Mouse (Mus musculus) myocyte (in vitro differentiated cells): ENCODE results near the gene Zkscan4. TPM values are rescaled to one million over a fixed set of nuclear protein-coding genes. Genes with fewer than 3 reads are reported as not detected.
"Not testable (repeated sequence)": the region's sequence is repeated elsewhere in the genome, so short reads cannot be mapped to it uniquely, and the experiment has no call there.

ENCODE experiments used
- H3K27me3 ChIP-seq: one replicate; pipeline ENCODE4 v1.6.1; 2011; ENCODE audit not compliant: control insufficient read depth, insufficient read depth, insufficient read length
- H3K36me3 ChIP-seq: one replicate; pipeline ENCODE4 v1.6.1; 2011; ENCODE audit not compliant: control insufficient read depth, insufficient read depth
- H3K4me2 ChIP-seq: one replicate; pipeline ENCODE4 v1.6.1; 2011; ENCODE audit warnings: low read depth, control low read depth
- H3K4me3 ChIP-seq: one replicate; pipeline ENCODE4 v1.5.1; 2011; ENCODE audit warnings: mild to moderate bottlenecking, control low read depth, moderate library complexity
- H3K79me2 ChIP-seq: one replicate; pipeline ENCODE4 v1.6.1; 2011; ENCODE audit not compliant: control insufficient read depth, insufficient read depth
- H3ac ChIP-seq: one replicate; pipeline ENCODE4 v1.6.1; 2011; ENCODE audit not compliant: control insufficient read depth, insufficient read length
- CEBPB ChIP-seq: IDR thresholded peaks from 2 replicates; pipeline ENCODE4 v1.6.1; 2011; ENCODE audit warnings: mild to moderate bottlenecking, moderate library complexity; ENCODE audit not compliant: poor library complexity, insufficient read depth, severe bottlenecking
- E2F4 ChIP-seq: IDR thresholded peaks from one replicate; pipeline ENCODE4 v1.6.1; 2011; ENCODE audit warnings: mild to moderate bottlenecking, control low read depth, moderate library complexity; ENCODE audit not compliant: insufficient read depth
- MAX ChIP-seq: IDR thresholded peaks from one replicate; pipeline ENCODE4 v1.6.1; 2011; ENCODE audit warnings: low read depth, mild to moderate bottlenecking, control low read depth
- MYOD1 ChIP-seq, 3 experiments: IDR thresholded peaks; one replicate each; pipeline ENCODE4 v1.6.1; 2011; ENCODE audit warnings: control low read depth in 2 of 3, low read depth in 2 of 3, mild to moderate bottlenecking in 2 of 3, moderate library complexity in 1 of 3; ENCODE audit not compliant: insufficient read length in 2 of 3, control insufficient read depth in 1 of 3
- MYOG ChIP-seq, 3 experiments: IDR thresholded peaks; one replicate each; pipeline ENCODE4 v1.6.1; 2011; ENCODE audit warnings: control low read depth in 2 of 3, low read depth in 2 of 3, mild to moderate bottlenecking in 2 of 3; ENCODE audit not compliant: insufficient read length in 2 of 3, control insufficient read depth in 1 of 3, insufficient read depth in 1 of 3
- POLR2A ChIP-seq: IDR thresholded peaks from one replicate; pipeline ENCODE4 v1.6.1; 2011; ENCODE audit warnings: low read depth, mild to moderate bottlenecking, control low read depth, moderate library complexity; ENCODE audit not compliant: insufficient read length
- POLR2AphosphoS2 ChIP-seq: IDR thresholded peaks from one replicate; pipeline ENCODE4 v1.6.1; 2011; ENCODE audit warnings: low read depth, control low read depth; ENCODE audit not compliant: insufficient read length
- REST ChIP-seq: IDR thresholded peaks from one replicate; pipeline ENCODE4 v1.6.1; 2011; ENCODE audit warnings: mild to moderate bottlenecking, control low read depth, moderate library complexity; ENCODE audit not compliant: insufficient read depth, insufficient read length
- SRF ChIP-seq: IDR thresholded peaks from one replicate; pipeline ENCODE4 v1.6.1; 2011; ENCODE audit warnings: low read depth; ENCODE audit not compliant: control insufficient read depth, insufficient read length
- TCF12 ChIP-seq: IDR thresholded peaks from one replicate; pipeline ENCODE4 v1.6.1; 2011; ENCODE audit warnings: mild to moderate bottlenecking, control low read depth; ENCODE audit not compliant: poor library complexity, insufficient read depth, severe bottlenecking
- TCF3 ChIP-seq: IDR thresholded peaks from one replicate; pipeline ENCODE4 v1.6.1; 2011; ENCODE audit warnings: low read depth, control low read depth; ENCODE audit not compliant: insufficient read length
- USF1 ChIP-seq: IDR thresholded peaks from one replicate; pipeline ENCODE4 v1.6.1; 2011; ENCODE audit warnings: low read depth, mild to moderate bottlenecking, control low read depth, moderate library complexity
- polyA plus RNA-seq: library from polyadenylated mRNA; unstranded; fragments of >200 nt; fragmentation: generic; extraction: Trizol; gene quantifications from one replicate; pipeline ENCODE4 v1.2.1, GENCODE M21; 2012; ENCODE audit warnings: missing spikeins

The Zkscan4 gene
- not detected for polyA plus RNA-seq

- H3K36me3 ChIP-seq, H3ac ChIP-seq, H3K4me3 ChIP-seq, H3K79me2 ChIP-seq, H3K27me3 ChIP-seq, H3K4me2 ChIP-seq: not testable (repeated sequence)
These were observed at the start of gene Zkscan4, which contains the start of gene Gm10065 for GRCm38 (mm10) chr13:21478759-21479670. Gene Zkscan4 (plus strand): TSS chr13:21478907. Gene Gm10065 (minus strand): TSS chr13:21479441.

GRCm38 (mm10) chr13:21435476-21435875 lies 43.2 kb upstream of the Zkscan4 start:
- H3K4me3 ChIP-seq, result no peak overlapping the region
- H3ac ChIP-seq, result no peak overlapping the region
- H3K79me2 ChIP-seq, result no peaks in the 10 kb centered on the region
- H3K27me3 ChIP-seq, result no peaks in the 10 kb centered on the region
- H3K4me2 ChIP-seq, result no peak overlapping the region
- TF ChIP-seq E2F4 (no peak), CEBPB (no peak), TCF3 (no peak), REST (no peak), POLR2A (no peak), SRF (no peak), USF1 (no peak), POLR2AphosphoS2 (no peak), MAX (no peak), MYOG (IDR thresholded peaks at IDR 0.05; ENCODE audit: control insufficient read depth in 1 of 3, insufficient read depth in 1 of 3, insufficient read length in 2 of 3, low read depth in 2 of 3) (no peak), MYOD1 (IDR thresholded peaks at IDR 0.05; ENCODE audit: control insufficient read depth in 1 of 3, insufficient read length in 2 of 3, low read depth in 2 of 3) (no peak), TCF12 (no peak)
- no peaks in the 10 kb centered on the region for H3K36me3 ChIP-seq

- no peaks in the 10 kb centered on the region for H3K27me3 ChIP-seq
- no peaks in the 10 kb centered on the region for H3K79me2 ChIP-seq
- H3K4me2 ChIP-seq, result peak within 1 kb of the TSS; percentile 30
- H3K36me3 ChIP-seq, result peaks cover 13% of the 10 kb centered on the region
- TF ChIP-seq USF1 (no peak), MYOD1 (IDR thresholded peaks at IDR 0.05; ENCODE audit: control insufficient read depth in 1 of 3, insufficient read length in 2 of 3, low read depth in 2 of 3) (no peak)
- no peak within 1 kb of the TSS for H3K4me3 ChIP-seq
- H3ac ChIP-seq, result no peak within 1 kb of the TSS
These were observed 38.1 kb upstream of the Zkscan4 start, which contains the start of gene Pgbd1 for GRCm38 (mm10) chr13:21440503-21441206. Gene Pgbd1 (minus strand): TSS chr13:21441058.

GRCm38 (mm10) chr13:21441207-21441572 lies 37.5 kb upstream of the Zkscan4 start:
- no peaks in the 10 kb centered on the region for H3K27me3 ChIP-seq
- H3K36me3 ChIP-seq, result peaks cover 13% of the 10 kb centered on the region
- no peak overlapping the region for H3K4me3 ChIP-seq
- H3K4me2 ChIP-seq, result peak overlapping the region; percentile 30
- TF ChIP-seq E2F4 (no peak), TCF12 (no peak), MYOD1 (IDR thresholded peaks at IDR 0.05; ENCODE audit: control insufficient read depth in 1 of 3, insufficient read length in 2 of 3, low read depth in 2 of 3) (no peak), CEBPB (no peak), SRF (no peak), REST (no peak), TCF3 (no peak), POLR2A (no peak), MYOG (IDR thresholded peaks at IDR 0.05; ENCODE audit: control insufficient read depth in 1 of 3, insufficient read depth in 1 of 3, insufficient read length in 2 of 3, low read depth in 2 of 3) (no peak), MAX (no peak), POLR2AphosphoS2 (no peak), USF1 (no peak)
- H3ac ChIP-seq, result no peak overlapping the region
- no peaks in the 10 kb centered on the region for H3K79me2 ChIP-seq

GRCm38 (mm10) chr13:21446796-21447195 lies 31.9 kb upstream of the Zkscan4 start:
- H3K36me3 ChIP-seq, result peaks cover 27% of the 10 kb centered on the region
- no peak overlapping the region for H3ac ChIP-seq
- H3K27me3 ChIP-seq, result no peaks in the 10 kb centered on the region
- H3K4me3 ChIP-seq, result no peak overlapping the region
- no peak overlapping the region for H3K4me2 ChIP-seq
- peaks cover 26% of the 10 kb centered on the region for H3K79me2 ChIP-seq
- TF ChIP-seq E2F4 (no peak), TCF3 (no peak), POLR2AphosphoS2 (no peak), REST (no peak), MAX (no peak), TCF12 (no peak), USF1 (no peak), CEBPB (no peak), POLR2A (no peak), SRF (no peak), MYOD1 (IDR thresholded peaks at IDR 0.05; ENCODE audit: control insufficient read depth in 1 of 3, insufficient read length in 2 of 3, low read depth in 2 of 3) (no peak), MYOG (IDR thresholded peaks at IDR 0.05; ENCODE audit: control insufficient read depth in 1 of 3, insufficient read depth in 1 of 3, insufficient read length in 2 of 3, low read depth in 2 of 3) (no peak)
